Mouse (Mus musculus): ENCODE results near the gene Mxra7.
"Not testable (repeated sequence)": the region's sequence is repeated elsewhere in the genome, so short reads cannot be mapped to it uniquely, and the experiment has no call there.

Gene Mxra7

GRCm38 (mm10) chr11:116846593-116847181, 18.8 kb upstream of the Mxra7 start:
- DNase-seq: no peak

GRCm38 (mm10) chr11:116843261-116844233, 15.7 kb upstream of the Mxra7 start, which contains the start of the genes Mettl23 and Jmjd6:
Gene Mettl23 (plus strand): TSS chr11:116843278.
Gene Jmjd6 (minus strand): TSS chr11:116843449.
- DNase-seq: peak; percentile 99

- peak; percentile 84 for DNase-seq
Observed at GRCm38 (mm10) chr11:116842531-116843260, 14.8 kb upstream of the Mxra7 start.

GRCm38 (mm10) chr11:116840748-116841147, 12.9 kb upstream of the Mxra7 start:
- peak; percentile 41 for DNase-seq

GRCm38 (mm10) chr11:116839601-116840000, 11.8 kb upstream of the Mxra7 start:
- DNase-seq: no peak

- no peak for DNase-seq
Observed at GRCm38 (mm10) chr11:116838936-116839335, 11.1 kb upstream of the Mxra7 start.

- DNase-seq: no peak
Observed at GRCm38 (mm10) chr11:116837441-116837840, 9.6 kb upstream of the Mxra7 start.

- no peak for DNase-seq
Observed at GRCm38 (mm10) chr11:116836283-116836682, 8.4 kb upstream of the Mxra7 start.

GRCm38 (mm10) chr11:116834954-116835353, 7.1 kb upstream of the Mxra7 start:
- DNase-seq: no peak

GRCm38 (mm10) chr11:116832172-116832685, 4.4 kb upstream of the Mxra7 start:
- DNase-seq: no peak

- no peak for DNase-seq
Observed at GRCm38 (mm10) chr11:116826550-116827504, 1.0 kb downstream of the Mxra7 start.

GRCm38 (mm10) chr11:116825230-116825629, 2.6 kb downstream of the Mxra7 start:
- DNase-seq: no peak

- not testable (repeated sequence) for DNase-seq
Observed at GRCm38 (mm10) chr11:116823885-116824284, 4.0 kb downstream of the Mxra7 start.

- DNase-seq: no peak
Observed at GRCm38 (mm10) chr11:116823255-116823654, 4.6 kb downstream of the Mxra7 start.

GRCm38 (mm10) chr11:116822626-116823025, 5.2 kb downstream of the Mxra7 start:
- no peak for DNase-seq

GRCm38 (mm10) chr11:116822215-116822614, 5.6 kb downstream of the Mxra7 start:
- DNase-seq: no peak

GRCm38 (mm10) chr11:116821057-116821940, 6.5 kb downstream of the Mxra7 start:
- no peak for DNase-seq

GRCm38 (mm10) chr11:116819932-116820593, 7.8 kb downstream of the Mxra7 start:
- DNase-seq: peak; percentile 17

- peak; percentile 59 for DNase-seq
Observed at GRCm38 (mm10) chr11:116818722-116819121, 9.1 kb downstream of the Mxra7 start.

- DNase-seq: peak; percentile 7
Observed at GRCm38 (mm10) chr11:116817567-116817966, 10.3 kb downstream of the Mxra7 start.

All from cerebellum, adult 9-11 months (tissue).